Mouse (Mus musculus) testis, adult 2 months (tissue): Measurements from ENCODE around the gene Nppb.

Experiments used
- CTCF ChIP-seq: fragments of 200-500 bp; IDR thresholded peaks from 2 replicates; pipeline ENCODE4 v1.5.1; 2012; ENCODE audit warnings: low read depth, mild to moderate bottlenecking, inconsistent platforms, low read length, moderate library complexity; ENCODE audit not compliant: control insufficient read depth, insufficient read depth, insufficient replicate concordance
- POLR2A ChIP-seq: fragments of 200-500 bp; IDR thresholded peaks from 2 replicates; pipeline ENCODE4 v1.6.1; 2012; ENCODE audit warnings: low read depth, mild to moderate bottlenecking, inconsistent platforms, low read length, moderate library complexity; ENCODE audit not compliant: control insufficient read depth

DNA sequence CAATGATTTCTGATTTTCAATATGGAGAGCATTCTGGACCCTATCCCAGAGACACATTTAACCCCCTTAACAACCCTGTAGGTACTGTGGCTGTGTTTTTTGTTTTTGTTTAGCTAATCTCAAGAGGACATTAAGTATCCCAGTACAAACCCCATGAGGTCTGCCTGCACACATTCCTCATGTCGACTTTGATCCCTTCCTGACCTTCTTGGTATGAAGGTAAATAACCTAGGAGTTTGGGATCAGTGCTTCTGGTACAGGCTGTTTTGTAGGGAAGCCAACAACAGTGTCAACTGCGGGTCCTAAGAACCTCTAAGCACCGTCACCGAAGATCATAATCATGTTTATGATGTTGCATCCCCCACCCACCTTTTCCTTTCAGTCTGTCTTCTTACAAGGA is 7.9 kb upstream of the Nppb start:
- TF ChIP-seq CTCF, result no peak
- TF ChIP-seq POLR2A, result no peak
